Mouse (Mus musculus): ENCODE measurements around the gene 5730409E04Rik.

GRCm38 (mm10) chr4:126599971-126600754, 9.5 kb upstream of the 5730409E04Rik start:
- no peak for TF ChIP-seq POLR2AphosphoS2 (IDR thresholded peaks at IDR 0.05; ENCODE audit: insufficient read length, low read depth)
- no peak for TF ChIP-seq POLR2A (IDR thresholded peaks at IDR 0.05; ENCODE audit: insufficient read length, low read depth)
- no peak for TF ChIP-seq MYOD1 (IDR thresholded peaks at IDR 0.05; ENCODE audit: control insufficient read depth in 1 of 3, insufficient read length in 2 of 3, low read depth in 2 of 3)
- TF ChIP-seq E2F4 (IDR thresholded peaks at IDR 0.05; ENCODE audit: insufficient read depth): no peak
- no peak for TF ChIP-seq CEBPB (IDR thresholded peaks at IDR 0.05; ENCODE audit: insufficient read depth, poor library complexity, severe bottlenecking)
- no peak for TF ChIP-seq TCF12 (IDR thresholded peaks at IDR 0.05; ENCODE audit: insufficient read depth, poor library complexity, severe bottlenecking)
- TF ChIP-seq USF1 (IDR thresholded peaks at IDR 0.05; ENCODE audit: low read depth): no peak
